Mouse (Mus musculus): ENCODE measurements at regions not wholly inside any gene's neighbourhood (a gene's known extent, or its start where the extent isn't known, plus 50 kb on each side); places are given as distances from the start of the nearest gene placed in this dataset.

DNA sequence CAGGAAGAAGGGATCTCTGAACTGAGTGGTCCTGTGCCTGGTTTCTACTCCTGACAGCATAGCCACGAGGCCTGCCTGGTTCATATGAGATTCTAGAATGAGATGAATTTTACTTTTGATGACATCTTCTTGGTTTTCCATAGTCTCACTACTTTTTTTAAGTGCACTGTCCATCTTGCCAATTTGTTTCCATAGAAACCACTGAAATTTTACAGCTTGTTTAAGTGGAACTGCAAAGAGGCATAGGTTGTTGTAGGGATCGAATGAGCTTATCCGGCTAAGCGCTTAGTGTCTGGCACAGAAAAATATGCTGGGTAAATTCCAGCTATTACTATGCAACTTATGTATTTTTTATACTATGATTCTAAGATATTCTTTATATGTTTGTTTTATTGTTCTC is 100.8 kb upstream of the Fshr start:
- no peak for ATAC-seq (ENCODE audit: poor library complexity, severe bottlenecking)

DNA sequence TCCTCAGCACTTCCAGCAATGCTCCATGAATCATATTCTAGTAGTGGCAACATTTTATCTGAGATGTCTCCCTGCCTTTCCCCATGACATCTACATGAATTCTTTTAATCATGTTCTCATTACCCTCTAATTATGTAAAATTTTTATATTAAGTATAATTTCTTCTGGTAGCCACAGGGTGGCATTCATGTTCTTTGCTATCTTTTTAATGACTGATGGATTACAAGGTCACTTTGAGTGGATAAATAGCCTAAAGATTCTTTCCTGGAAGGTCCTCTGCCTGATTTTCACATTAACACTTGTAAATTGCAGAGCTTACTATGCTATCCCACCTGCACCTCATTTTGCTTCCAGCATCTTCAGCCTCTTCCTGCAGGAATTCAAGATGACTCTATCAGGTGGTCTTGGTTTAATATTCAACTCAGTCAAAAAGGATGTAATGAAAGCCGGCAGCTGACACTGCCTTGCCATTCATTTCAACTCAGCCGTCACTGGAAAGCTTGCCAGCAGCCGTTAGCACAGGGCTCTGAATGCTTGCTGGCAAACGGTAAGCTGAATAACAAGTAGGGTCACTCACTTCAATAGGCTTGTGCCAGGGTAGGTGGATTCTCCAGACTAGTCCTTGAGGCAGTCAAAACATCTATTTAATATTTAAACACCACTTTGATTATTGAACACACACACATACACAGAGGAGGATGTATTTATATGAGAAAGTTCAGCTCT is 97.0 kb upstream of the Fshr start:
- ATAC-seq (ENCODE audit: poor library complexity, severe bottlenecking), result no peak

DNA sequence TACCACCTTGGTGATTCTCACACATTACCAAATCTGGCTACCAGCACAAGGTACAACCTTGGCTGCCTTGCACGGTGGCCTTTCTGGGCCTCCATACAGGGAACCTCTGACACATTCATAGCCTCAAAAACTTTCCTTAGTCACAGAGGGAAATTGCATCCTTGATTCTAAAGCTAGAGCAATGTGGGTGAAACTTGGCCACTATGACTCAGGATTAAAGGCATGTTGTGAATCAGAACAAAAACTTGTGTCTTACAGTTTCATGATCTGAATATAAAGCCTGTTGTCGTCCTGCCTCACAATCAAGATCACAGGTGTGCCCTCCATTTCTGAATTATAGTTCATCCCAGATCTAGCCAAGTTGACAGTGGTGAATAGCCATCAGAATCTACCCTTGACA is 80.8 kb upstream of the Fshr start:
- ATAC-seq (ENCODE audit: poor library complexity, severe bottlenecking), result no peak

DNA sequence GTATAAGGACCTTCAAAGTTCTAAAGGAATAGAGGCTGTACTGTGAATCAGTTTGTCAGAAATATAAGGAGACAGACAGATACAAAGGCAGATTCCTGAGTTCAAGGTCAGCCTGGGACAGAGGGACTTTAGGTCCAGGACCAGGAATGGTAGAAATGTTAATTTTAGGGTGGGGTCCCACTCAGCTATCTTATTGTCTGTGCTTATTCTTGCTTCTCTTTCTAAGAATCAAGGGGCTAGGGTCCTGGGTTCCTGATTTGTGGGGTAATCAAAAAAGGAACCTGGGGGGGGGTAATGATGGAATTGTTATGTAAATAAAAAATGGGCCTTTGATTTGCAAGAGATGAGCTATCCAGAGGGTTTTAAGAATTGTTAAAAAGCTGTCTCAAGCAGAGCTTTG is 71.7 kb upstream of the Fshr start:
- ATAC-seq (ENCODE audit: poor library complexity, severe bottlenecking), result no peak

DNA sequence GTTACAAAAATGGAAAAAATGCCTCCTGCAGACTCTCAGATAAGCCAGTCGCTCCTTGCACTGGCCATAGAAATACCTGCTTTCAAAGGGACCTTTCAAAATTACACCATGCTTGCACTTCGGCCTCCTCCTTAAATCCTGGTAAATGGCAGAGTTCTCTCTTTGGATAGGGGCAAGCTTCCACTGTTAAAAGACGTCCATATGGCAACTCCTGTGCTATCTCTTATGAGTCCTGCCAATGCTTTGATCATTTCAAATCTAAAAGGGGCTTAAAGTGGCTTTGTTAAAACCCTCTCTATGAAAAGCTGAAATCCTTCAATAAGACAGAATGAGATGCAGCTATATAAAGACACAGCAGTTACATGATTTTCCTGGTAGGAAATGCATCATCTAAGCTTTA is 55.2 kb upstream of the Fshr start:
- no peak for ATAC-seq (ENCODE audit: poor library complexity, severe bottlenecking)

DNA sequence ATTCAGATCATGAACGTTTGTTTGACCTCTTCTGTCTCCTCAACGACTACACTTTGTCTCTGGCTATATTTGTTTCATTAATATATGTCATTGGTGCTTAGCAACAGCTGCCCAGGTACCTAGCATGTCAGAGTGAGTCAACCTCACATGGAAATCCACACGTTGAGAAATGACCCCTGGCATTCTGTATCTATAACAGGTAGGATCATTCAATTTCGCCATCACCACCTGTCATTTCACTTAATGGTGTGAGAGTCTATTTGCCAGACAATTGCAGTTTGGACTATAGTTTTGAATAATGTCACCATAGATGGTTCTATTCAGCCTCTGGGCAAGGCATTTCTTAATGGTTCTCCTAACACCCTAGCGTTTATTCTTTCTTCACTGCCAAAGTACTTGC is 50.3 kb upstream of the Fshr start:
- ATAC-seq (ENCODE audit: poor library complexity, severe bottlenecking), result no peak
